17 mouse cellular contexts compared by ENCODE assay signal in the genomic region with DNA sequence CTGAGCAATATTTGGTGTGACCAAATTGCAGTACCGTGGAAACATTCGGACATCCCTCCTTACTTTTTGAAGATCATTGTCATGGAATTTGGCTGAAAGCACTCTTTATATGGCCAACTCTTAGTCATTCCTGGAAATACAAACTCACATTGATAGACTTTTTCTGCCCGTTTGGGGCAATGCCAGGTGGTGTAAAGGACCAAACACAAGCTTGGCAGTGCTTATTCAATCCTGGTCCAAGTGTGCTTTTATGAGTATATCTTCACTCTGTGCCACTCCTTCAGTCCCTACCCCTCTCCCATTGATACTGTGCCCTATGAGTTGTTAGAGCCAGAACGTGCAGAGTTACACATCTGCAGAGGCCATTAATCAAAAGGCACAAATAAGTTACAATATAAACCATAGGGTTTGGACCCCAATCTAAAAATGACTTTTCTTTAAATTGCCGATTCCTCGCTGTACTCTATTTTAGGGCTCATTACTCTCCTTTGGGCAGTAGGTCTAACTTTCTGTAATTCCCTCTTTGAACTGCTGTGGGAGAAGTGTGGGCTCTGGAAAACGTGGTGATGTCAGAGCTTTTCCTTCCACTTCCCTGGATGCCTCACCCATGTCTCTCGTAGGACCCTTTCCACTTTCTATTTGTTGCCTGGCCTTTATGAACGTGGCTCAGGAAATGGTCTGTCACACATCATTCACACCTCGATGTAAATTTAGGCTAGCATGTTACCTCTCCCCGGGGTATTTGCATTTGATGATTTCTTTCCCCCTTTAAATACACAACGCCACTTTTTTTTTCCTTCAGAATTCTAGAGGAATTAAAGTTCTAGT.
A peak's percentile ranks its signal among the peaks of the same experiment; 100 is the strongest.
DNase-seq lines count a peak whose midpoint lies in the region; TF ChIP-seq lines count a peak whose summit lies in the region.
"Had no signal": no experiment of that assay in that cellular context is flagged by ENCODE, and none has a peak within 500 bp of the region (broad histone marks: within the 10 kb centered on the region; RNA-seq: fewer than 3 reads in every experiment).

No protein-coding gene starts in this region.

- intact Hi-C loops in left cerebral cortex, postnatal 4 days (cut with DNase I), result no loop called here
- intact Hi-C loops in left cerebral cortex, adult 2 months (cut with DNase I), result no loop called here
- intact Hi-C loops in gastrocnemius, postnatal 14 days (cut with DNase I; ENCODE audit: low total_unique reads), result no loop called here

- no peaks in the 10 kb centered on the region for H3K27me3 ChIP-seq in cerebellum, adult 2 months (ENCODE audit: control insufficient read depth, insufficient read depth, low read length)
- H3K27me3 ChIP-seq: CH12.LX; embryonic facial prominence, embryonic 12.5 days had no signal

- H3K27ac ChIP-seq in left cerebral cortex, adult 2 months, result no peak overlapping the region
- H3K27ac ChIP-seq in cerebellum, adult 2 months (ENCODE audit: insufficient read depth, low read length), result no peak overlapping the region
- H3K27ac ChIP-seq: embryonic facial prominence, embryonic 12.5 days had no signal

- TF ChIP-seq CTCF in left cerebral cortex, adult 2 months (IDR thresholded peaks at IDR 0.05), result no peak
- TF ChIP-seq CTCF in cerebellum, adult 2 months (IDR thresholded peaks at IDR 0.05; ENCODE audit: borderline replicate concordance, insufficient read depth, low read depth, low read length), result no peak

- H3K4me3 ChIP-seq in left cerebral cortex, adult 2 months, result no peak overlapping the region
- no peak overlapping the region for H3K4me3 ChIP-seq in cerebellum, adult 2 months (replicated peaks; ENCODE audit: insufficient read depth, low read depth, low read length)
- H3K4me3 ChIP-seq: embryonic facial prominence, embryonic 12.5 days; erythroblast, embryonic 14.5 days; myocyte had no signal

- DNase-seq in cerebellum, postnatal 10 days, result peak; percentile 2 to 5
- no peak for DNase-seq in cerebellum, adult 9-11 months
- DNase-seq in left cerebral cortex, postnatal 4 days, result peak; percentile 2
- no peak for DNase-seq in left cerebral cortex, adult 2 months (ENCODE audit: extremely low spot score in 1 of 2, low spot score in 2 of 2)
- peak; percentile 12 for DNase-seq in gastrocnemius, postnatal 14 days
- DNase-seq in thymus, postnatal 25 days, result no peak
- no peak for DNase-seq in cerebellum, adult 2 months
- DNase-seq: adrenal gland, postnatal 25 days; cerebellum, adult 9-10 months; kidney, adult 11 months; kidney, postnatal 14 days; midbrain, embryonic 14.5 days; thymus, postnatal 36 days had no signal

- WGBS in cerebellum, adult 2 months, result 66% methylated on average over 12 of the region's 12 CpGs

- no peaks in the 10 kb centered on the region for H3K4me1 ChIP-seq in cerebellum, adult 2 months (ENCODE audit: control insufficient read depth, insufficient read depth, low read length)
- H3K4me1 ChIP-seq: embryonic facial prominence, embryonic 12.5 days had no signal

- TF ChIP-seq POLR2A in cerebellum, adult 2 months (IDR thresholded peaks at IDR 0.05; ENCODE audit: borderline replicate concordance, insufficient read depth, low read length), result no peak

Comparison
In these comparisons a context has a peak if more than half of its experiments do, and no peak if none do; other contexts are left out.
1. DNase-seq: peak in cerebellum, postnatal 10 days (2 of 2), left cerebral cortex, postnatal 4 days (single experiment) and gastrocnemius, postnatal 14 days (single experiment); none in cerebellum, adult 9-11 months (single experiment), left cerebral cortex, adult 2 months (0 of 2), thymus, postnatal 25 days (single experiment) and cerebellum, adult 2 months (0 of 2).